Mouse (Mus musculus): ENCODE results near the gene Amigo1.

The Amigo1 gene

DNA sequence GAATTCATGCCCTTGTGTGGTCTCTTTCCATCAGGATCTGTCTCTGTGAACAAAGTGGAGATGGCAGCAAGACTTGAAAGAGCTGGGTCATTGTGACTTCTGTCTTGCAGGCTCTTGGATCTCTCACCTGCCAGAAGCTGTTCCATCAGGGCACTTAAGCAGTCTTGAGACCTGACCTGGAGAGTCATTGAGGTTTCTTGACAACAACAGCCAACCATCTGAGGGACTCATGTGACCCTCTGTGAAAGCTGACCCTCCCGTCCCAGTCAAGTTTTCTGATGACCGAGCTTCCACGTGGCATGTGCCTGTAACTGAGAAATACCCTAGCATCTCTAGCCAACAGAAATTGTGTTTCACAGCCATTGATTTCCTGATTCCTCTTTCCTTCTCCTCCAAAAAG lies 1.4 kb upstream of the Amigo1 start:
- no peak for DNase-seq

DNA sequence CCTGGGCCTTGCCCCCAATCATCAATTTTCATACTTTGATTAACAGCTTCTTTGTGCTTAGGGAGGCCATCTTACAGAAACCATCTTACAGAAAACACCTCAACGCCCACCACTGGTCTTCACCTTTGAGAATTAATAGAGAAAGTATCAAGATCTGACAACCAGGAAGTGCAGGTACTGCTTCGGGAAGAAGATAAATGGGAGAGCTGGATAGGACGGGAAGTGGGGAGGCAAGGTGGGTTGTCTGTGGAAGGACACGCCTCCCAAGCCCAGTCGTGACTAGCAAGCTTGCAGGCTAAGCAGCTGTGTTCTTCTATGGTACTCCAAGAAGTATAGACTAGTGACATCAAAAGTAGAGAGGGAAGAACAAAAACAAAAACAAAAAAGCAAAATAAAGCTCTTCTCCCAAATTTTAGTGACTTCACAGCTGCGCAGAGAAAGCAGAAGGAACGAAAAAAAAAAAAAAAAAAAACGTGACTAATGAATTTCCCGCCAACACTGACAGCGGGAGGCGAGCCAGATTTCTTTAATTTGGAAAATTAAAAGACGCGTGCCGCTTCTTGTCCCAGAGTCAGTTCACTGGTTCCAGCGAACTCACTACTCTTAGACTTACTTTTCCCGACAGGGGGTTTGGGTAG lies 556 bp upstream of the Amigo1 start:
- DNase-seq = no peak

DNA sequence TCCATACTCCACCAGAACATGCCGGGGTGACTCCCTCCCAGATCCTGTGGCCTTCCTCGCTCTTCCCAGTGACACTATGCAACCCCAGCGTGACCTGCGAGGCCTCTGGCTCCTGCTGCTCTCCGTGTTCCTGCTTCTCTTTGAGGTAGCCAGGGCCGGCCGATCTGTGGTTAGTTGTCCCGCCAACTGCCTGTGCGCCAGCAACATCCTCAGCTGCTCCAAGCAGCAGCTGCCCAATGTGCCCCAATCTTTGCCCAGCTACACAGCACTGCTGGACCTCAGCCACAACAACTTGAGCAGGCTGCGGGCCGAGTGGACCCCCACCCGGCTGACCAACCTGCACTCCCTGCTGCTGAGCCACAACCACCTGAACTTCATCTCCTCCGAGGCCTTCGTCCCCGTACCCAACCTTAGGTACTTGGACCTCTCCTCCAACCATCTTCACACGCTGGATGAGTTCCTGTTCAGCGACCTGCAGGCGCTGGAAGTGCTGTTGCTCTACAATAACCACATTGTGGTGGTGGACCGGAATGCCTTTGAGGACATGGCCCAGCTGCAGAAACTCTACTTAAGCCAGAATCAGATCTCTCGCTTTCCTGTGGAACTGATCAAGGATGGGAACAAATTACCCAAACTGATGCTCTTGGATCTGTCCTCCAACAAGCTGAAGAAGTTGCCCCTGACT lies 1.1 kb downstream of the Amigo1 start:
- DNase-seq = no peak

DNA sequence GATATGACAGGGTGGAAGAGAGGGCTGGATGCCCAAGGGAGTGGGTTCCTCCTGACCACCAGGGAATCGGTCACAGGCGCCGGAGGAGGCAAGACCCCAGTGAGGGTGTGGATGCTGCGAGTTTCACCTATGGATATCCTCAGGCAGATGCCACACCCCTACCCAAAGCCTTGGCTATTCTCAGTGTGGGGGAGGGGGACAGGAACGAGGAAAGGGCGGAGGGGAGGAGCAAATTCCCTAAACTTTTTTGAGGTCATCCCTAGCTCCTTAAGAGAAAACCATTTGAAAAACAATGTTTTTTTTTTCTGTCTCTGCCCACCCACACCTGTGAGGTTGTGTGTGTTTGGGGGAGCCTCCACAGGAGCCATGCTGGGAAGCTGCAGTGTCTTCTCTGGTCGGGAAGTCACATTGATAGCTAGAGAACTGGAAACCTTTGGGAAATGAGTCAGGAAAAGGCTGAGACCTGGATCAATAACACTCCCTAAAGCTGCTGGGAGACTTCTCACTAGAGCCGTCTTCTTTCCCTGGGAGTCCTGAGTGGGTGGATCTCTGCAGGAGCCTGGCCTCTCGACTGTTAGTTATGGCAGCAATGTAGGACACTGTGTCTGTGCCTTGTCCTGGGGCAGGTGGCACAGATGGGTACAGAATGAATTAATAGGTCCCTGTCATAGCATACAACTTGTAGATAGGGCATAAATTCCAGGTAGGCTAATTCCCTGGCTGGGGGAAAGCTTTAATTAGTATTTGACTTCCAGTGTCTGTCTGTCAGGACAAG lies 2.8 kb downstream of the Amigo1 start:
- DNase-seq = no peak

DNA sequence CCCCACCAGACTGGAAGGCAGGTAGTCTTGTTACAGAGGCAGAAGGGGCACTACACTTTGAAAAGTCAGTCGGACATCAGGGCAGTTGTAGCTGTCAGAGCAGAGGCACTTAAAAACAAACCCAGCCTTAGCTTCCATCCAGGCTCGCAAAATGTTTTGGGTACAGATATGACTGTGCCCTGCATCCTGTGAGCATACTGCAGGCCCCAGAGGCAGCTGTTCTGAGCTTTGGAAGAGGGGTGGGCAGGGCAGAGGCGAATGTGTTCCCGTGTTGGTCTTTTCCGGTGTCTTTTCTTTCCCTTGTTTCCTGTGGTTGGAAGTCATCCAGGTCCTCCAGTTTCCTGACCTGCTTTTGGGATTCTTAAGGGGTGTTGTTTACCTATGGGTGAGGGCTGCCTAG lies 3.8 kb downstream of the Amigo1 start:
- no peak for DNase-seq

DNA sequence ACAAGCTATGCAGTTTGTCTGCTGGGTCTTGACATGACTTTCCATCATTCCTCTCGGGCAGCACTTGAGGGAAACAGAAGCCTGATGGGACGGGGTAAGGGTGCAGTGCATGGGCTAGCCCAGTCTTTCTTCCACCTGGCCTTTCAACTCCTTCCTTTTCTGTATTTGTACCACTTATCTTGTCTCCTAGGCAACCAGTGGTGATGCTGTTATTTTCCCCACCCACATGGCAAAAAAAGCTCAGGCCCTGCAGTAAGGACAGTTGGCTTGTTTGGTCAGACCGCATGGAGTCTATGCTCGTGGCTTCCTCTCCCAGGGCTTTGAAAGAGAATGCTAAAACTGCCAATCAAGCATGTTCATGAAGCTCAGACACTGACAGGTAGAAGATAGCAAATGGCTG lies 7.6 kb downstream of the Amigo1 start:
- DNase-seq = no peak

DNA sequence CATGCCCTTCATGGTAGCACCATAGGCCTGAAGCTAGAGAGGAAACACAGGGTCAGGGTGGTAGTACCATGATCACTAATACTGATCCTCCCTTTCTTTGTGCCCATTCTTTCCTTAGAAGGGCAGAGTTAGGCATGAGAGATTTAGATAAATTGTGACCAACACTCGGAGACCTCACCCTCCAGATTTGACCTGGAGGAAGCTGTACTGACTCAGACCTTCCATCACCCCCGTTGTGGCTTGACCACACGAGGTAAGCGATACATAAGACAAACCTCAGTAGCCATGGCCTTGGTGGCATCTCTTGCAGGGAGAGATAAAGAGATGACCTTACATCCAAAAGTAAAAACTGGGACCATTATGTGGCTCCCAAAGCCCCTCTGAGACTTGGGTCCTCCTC lies 9.2 kb downstream of the Amigo1 start:
- DNase-seq = no peak

DNA sequence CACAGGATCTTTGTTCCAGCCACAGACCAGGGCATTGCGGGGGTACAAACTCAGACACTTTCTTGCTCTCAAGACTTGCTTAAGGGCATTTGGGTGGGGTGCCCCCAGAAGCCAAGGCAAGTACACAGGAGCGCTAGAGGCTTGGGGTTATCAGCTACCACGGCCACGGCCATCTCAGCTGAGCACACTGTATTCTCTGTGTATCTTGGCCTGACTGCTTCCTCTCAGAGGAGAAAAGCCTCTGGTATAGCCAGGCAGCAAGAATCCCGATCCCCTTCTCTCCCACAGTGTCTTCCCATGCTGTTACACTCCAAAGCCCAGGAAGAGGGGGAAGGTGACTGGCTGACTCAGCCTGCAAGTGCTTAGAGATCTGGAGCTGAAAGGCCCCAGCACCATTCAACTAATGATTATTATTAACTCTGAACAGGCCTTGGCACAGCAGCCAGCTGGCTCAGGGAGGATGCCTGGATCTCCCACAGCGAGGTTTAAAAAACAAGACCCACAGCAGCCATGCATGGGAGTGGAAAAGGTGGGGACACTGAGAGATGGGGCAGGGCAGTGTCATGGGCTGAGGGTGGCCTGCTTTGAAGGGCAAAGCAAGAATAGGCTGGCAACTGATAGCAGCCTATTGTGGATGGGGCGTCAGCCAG lies 9.9 kb downstream of the Amigo1 start:
- no peak for DNase-seq

DNA sequence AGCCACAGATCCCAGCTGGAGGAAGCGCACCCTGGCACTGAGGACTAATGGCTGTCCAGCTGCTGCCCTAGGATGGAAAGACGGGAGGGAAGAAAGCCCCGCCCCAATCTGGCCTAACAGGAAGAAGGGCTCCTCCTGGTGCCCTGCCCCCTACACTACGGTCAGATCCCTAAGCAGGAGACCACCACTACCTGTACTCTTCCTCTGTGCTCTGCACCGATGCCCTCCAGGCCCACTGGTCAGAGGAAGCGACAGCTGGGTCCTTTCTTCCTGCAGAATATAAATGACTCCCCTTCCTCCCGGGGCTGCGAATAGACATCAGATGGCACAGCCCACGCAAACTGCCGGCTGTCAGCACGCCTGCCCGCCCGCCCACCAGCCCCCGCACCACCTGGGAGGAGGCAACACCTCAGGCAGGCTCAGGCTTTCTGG lies 10.9 kb downstream of the Amigo1 start:
- DNase-seq = peak; percentile 35

DNA sequence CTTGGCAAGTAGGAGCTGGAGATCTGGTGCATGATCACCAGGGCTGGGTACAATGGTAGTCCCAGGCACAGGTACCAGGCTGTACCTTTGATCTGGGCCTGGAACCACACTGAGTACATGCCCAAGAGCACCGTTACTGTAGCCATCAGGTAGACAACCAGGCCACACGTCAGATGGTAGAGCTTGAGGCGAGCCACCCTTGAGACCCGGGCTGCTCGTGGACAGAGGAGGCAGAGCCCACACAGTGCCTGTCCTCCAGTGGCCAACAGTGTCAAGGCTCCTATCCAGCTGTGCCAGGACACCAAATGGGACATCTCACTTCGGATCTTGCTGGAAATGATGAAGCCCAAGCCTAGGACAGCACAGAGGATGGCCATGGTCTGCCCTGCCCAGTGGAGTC lies 13.1 kb downstream of the Amigo1 start:
- DNase-seq = no peak

DNA sequence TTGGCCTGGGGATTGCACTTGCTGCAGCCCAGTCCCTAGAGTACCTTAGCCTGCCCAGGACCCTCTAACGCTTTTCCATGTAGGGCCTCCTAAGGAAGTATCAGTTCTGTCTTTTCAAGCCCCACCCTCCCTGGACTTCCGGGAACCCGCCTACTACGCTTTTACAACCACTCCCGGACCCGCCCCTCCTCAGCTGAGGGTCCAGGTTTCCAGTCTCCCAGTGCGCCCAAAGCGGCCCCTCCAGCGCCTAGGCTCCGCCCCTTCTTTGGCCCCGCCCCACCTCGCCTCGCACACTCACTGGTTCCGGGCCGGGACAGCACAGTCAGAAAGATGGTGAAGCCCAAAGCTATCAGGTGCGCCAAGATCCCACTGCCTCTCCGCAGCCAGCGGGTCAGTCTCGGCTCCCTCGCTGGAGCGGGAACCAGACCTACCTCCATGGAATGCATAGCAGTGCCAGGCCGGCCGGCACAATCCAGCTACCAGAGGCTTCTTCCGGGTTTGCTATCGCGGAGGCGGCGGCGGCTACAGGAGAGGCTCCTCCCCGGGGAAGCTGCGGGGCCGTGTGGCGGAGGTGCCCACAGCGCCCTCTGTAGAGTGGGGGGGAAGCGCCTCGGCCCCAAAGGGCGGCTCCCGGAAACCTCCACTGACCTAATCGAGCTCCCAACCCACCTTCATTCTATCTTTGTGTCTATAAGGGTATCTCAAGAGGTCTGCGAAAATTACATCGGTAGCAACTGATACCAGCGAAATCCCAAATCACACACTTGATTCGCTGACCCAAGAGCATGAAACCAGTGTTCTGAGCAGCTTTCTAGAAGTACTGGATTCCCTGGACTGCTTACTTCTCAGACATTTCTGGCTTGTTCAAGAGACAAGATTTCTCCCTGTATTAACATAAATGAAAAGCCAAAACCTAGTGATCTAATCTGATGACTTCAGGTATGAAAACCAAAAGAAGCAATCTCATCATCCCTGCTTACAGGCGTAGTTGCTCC lies 14.5 kb downstream of the Amigo1 start, which contains the start of gene Cyb561d1:
Gene Cyb561d1 (minus strand): TSS at position 884 of the 995 bp plus-strand sequence.
- DNase-seq = peak; percentile 97

DNA sequence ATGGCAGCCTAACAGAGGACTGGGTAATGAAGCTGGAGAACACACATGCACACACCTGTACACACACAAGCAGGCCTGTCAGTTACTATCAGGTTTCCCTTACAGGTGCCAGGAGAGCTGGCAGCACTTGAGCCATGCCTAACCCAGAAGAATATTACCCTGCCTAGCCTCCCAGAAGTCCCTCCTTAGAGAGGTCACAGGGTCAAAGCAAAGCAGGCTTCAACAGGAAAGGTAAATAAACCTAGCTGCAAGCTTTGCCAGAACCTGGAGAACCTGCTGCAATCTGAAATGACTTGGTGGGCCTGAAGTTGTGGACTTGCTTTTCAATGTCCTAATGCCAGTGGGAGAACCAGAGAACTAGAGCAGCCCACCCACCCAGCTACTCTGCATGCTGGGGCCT lies 16.4 kb downstream of the Amigo1 start:
- no peak for DNase-seq

DNA sequence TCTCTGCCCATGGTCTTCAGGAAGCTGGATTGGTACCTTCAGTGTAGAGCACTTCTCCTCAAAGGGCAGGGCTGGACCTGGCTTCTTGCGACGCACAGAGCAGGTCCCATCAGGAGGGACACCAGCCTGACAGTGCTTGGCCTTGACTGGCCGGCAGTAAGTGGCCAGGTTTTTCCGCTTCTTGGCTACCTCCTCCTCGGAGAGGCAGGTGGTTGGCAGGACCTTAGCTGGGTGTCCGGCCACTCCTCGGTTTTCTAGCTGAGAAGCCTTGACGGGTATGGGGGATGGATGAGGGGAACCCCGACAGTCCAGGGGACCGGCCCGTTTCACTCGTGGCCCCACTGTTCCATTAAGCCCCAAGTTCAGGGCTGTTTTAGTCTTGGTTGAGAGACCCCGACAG lies 17.1 kb downstream of the Amigo1 start:
- DNase-seq = no peak

DNA sequence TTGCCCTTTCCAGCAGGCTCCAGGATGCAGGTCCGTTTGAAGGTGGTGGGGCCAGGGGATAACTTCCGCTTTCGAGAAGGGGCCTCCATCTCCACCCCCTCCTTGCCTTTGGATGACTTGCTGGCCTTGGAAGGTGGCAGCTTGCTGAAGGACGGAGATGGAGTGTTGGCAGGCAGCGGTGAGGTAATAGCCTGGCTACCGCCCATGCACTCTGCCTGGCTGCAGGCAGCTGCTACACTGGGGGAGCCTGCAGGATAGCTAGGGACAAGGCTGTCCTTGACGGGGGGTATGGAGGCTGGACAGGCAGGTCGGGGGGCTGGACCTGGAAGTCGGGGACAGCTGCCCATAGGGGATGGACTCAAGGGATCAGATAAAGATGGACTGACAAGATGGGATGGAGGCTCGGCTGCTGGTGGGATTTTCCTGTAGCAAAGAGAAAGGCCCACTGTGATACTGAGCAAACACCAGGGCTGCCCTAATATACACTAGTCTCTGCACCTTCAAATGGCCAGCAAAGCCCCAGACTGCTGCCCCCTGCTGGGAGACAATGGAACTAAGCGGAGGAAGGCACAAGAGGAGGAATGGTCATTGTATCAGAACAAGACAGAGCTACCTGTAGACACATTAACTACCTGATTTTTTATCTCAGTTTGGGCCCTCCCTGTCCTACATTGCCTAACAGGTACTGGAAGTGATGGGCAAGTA lies 17.6 kb downstream of the Amigo1 start:
- peak; percentile 83 for DNase-seq

DNA sequence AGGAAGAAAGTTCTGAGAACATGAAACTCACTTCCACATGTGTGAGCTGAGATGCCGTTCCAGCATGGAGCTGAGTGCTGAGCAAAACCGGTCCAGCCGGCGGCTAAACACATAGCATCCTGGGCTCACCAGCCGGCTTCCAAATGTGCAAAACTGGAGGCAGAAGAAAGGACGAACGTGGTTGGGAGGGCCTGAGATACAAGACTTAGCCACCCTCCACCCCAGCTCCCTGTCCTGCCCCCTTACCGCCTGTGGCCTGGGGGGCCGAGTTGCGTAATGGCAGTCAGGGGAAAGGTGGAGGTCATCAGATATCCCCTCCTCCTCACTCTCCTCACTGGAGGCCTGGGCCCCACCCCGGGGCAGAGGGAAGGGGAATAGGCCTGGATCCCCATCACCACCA lies 18.3 kb downstream of the Amigo1 start:
- DNase-seq = no peak

DNA sequence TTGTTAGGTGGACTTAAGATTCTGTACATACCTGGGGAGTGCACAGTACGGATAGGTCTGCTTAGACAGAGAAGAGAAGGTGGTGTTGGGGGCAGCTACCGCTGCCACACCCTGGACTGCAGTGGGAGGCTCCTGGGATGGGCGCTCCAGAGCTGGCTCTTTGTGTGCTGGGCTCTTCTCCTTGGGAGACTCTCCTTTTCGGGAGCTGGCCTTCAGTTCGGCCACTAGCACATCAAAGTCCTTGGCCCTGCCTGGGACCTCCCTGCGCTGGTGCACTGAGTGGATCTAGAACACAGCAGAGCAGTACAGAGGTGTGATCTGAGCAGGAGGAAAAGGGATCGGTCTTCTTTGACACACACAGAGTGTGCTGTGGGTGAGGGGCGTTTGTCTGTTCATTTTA lies 19.5 kb downstream of the Amigo1 start:
- DNase-seq = no peak

DNA sequence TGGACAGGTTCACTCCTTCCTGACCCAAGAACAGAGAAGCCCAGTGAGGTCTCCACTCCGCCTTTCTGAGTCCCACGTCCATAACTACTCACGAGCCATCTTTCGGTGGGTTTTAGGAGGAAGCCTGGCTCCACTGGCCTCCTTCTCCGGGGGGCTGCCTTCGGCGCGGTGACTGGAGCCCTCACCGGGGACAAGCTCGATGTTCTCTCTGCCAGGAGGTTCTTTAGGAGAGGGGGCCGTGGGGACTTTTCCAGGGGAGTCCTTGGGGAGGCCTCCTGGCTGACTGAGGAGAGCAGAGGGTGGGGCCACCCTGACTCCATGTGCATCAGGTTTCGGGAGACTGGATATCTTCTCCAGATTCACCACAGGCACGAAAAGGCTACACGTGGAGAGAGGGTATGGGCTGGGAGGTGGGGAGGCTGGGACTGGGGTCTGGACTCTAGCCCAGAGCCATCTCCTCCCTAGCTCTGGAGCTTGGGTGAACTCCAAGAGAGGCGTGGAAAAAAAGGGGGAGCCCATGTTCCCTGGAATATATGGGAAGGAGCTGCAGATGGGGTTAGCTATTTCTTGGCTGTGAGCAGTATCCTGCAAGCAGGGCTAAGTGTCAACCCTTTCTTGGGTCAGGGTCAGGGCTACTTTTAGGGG lies 20.7 kb downstream of the Amigo1 start:
- no peak for DNase-seq

DNA sequence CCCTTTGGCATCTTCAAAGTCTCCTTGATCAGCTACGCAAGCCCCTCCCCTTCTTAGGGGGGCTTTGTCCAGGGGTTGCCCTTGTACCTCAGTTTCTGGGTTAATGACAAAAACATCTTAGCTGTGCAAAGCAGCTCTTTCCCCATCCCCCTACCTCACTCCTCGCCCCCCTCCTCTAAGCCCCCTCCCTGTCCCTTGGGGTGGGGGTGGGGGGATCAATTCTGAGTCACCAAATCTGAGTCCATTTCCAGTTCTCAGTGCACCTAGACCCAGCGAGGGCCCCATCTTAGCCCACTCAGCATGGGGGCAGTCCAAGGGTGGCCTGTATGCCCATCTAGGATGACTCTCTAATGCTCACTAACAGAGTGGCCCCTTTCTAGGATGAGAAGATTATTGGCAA lies 22.9 kb downstream of the Amigo1 start:
- no peak for DNase-seq

DNA sequence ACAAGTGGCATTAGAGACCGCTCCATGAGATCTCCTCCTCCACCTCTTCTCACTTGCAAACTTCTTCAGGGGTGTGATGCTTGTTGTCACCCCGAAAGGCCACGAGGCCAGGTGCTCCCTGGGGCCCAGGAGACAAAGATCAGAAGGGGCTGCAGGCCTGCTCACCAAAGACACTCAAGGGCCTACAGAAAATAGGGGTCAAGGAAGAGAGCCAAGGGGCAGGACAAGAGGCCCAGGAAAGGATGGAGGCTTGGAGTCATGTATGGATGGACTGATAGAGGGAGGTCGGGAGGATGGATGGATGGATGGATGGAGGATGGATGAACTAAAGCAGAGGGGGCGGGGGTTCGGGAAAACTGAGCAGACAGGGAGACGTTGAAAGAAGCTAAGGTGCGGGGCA lies 23.4 kb downstream of the Amigo1 start:
- no peak for DNase-seq

DNA sequence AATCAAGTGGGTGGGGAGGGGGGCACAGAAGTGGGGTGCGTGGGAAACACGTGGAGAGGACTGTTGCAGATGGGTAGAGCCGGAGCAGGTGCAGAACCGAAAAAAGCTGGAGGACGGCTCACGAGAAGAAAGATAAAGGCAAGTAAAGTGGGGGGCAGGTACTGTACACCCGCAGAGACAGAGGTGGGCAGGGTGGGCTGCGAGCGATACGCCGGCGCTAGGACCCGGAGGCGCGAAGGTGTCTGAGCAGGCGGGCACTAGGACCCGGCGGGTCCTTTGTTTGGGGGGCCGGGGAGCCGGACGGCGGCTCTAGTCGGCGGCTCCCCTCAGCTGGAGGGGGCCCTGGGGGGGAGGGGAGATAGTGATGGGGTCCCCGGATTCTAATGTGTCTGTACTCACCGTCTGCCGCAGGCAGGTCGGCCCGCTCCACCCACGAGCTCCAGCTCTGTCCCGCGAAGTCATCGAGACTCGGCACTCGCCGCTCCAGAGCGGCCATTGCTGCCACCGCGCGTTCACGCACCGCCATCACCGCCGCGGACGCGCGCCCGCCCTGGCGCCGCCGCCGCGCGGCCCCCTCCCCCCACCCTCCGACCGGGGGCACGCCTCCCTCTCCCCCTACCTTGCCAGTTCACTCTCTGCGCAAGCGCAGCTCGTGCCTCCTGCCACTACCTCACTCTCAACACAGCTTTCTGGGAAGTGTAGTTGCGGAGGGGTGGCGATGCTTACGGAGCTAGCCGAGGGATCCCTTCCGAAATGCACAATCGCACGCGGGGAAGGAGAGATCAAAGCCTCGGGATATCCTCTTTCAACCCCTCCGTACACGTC lies 24.0 kb downstream of the Amigo1 start:
- peak; percentile 93 for DNase-seq

Data from liver (tissue).